Mouse (Mus musculus) cerebellum, adult 18-20 months (tissue): ENCODE data around the gene Macrod2.

ENCODE experiments used
- DNase-seq, 2 experiments: peaks; one replicate each; pipeline ENCODE4 v3.0.0; 2021

Macrod2 gene

GRCm38 (mm10) chr2:142404321-142404720 is 2009.2 kb downstream of the Macrod2 start:
- DNase-seq, result no peak

- DNase-seq, result no peak
These were observed 2012.2 kb downstream of the Macrod2 start for GRCm38 (mm10) chr2:142407341-142407740.

- DNase-seq, result no peak
These were observed 2015.0 kb downstream of the Macrod2 start for GRCm38 (mm10) chr2:142410124-142410523.

- DNase-seq, result no peak
These were observed 2038.0 kb downstream of the Macrod2 start for GRCm38 (mm10) chr2:142433126-142433525.

- no peak for DNase-seq
These were observed 2039.6 kb downstream of the Macrod2 start for GRCm38 (mm10) chr2:142434731-142435130.

GRCm38 (mm10) chr2:142437606-142438461 is 2042.7 kb downstream of the Macrod2 start:
- DNase-seq, result peak; percentile 90 to 92
